Comparison of ENCODE assay signal across 7 mouse cellular contexts in genomic region chr9:42264145-42264544, GRCm38 (mm10). TPM values are rescaled to one million over a fixed set of nuclear protein-coding genes. Genes with fewer than 3 reads are reported as not detected.
DNase-seq lines count a peak whose midpoint lies in the region; ATAC-seq lines count a peak whose summit lies in the region.

TSS of gene Sc5d (minus strand) at chr9:42264256.

- H3K9ac ChIP-seq in midbrain, embryonic 13.5 days (replicated peaks): peak within 1 kb of the TSS; percentile 85

- ATAC-seq in granulocyte monocyte progenitor cell, adult 5-6 weeks (replicated peaks; ENCODE audit: poor library complexity, severe bottlenecking): peak; percentile 100
- ATAC-seq in midbrain, embryonic 13.5 days: peak; percentile 99

- no peaks in the 10 kb centered on the region for H3K27me3 ChIP-seq in embryonic facial prominence, embryonic 10.5 days (replicated peaks; ENCODE audit: low read depth, poor library complexity, severe bottlenecking)
- H3K27me3 ChIP-seq in limb, embryonic 10.5 days (ENCODE audit: low read depth, poor library complexity, severe bottlenecking): no peaks in the 10 kb centered on the region
- H3K27me3 ChIP-seq in midbrain, embryonic 13.5 days: no peaks in the 10 kb centered on the region

- peaks cover 28% of the 10 kb centered on the region for H3K36me3 ChIP-seq in embryonic facial prominence, embryonic 10.5 days (replicated peaks)
- peaks cover 27% of the 10 kb centered on the region for H3K36me3 ChIP-seq in limb, embryonic 10.5 days
- peaks cover 14% of the 10 kb centered on the region for H3K36me3 ChIP-seq in midbrain, embryonic 13.5 days

- peak within 1 kb of the TSS; percentile 64 for H3K4me2 ChIP-seq in midbrain, embryonic 13.5 days (replicated peaks)

- under 1% methylated on average over 49 of the region's 49 CpGs for WGBS in embryonic facial prominence, embryonic 10.5 days
- WGBS in limb, embryonic 10.5 days: under 1% methylated on average over 49 of the region's 49 CpGs
- under 1% methylated on average over 49 of the region's 49 CpGs for WGBS in midbrain, embryonic 13.5 days

- H3K4me1 ChIP-seq in embryonic facial prominence, embryonic 10.5 days: peaks cover 31% of the 10 kb centered on the region
- peaks cover 23% of the 10 kb centered on the region for H3K4me1 ChIP-seq in limb, embryonic 10.5 days
- H3K4me1 ChIP-seq in midbrain, embryonic 13.5 days (replicated peaks): peaks cover 39% of the 10 kb centered on the region

- peak; percentile 96 for DNase-seq in adrenal gland, postnatal 10 days
- DNase-seq in embryonic facial prominence, embryonic 10.5 days (ENCODE audit: low spot score): peak; percentile 94
- DNase-seq in kidney, adult 11 months: peak; percentile 95
- DNase-seq in limb, embryonic 10.5 days (ENCODE audit: low spot score): peak; percentile 92
- peak; percentile 86 for DNase-seq in spleen, adult 12 weeks (ENCODE audit: low spot score)

- H3K9me3 ChIP-seq in embryonic facial prominence, embryonic 10.5 days: no peaks in the 10 kb centered on the region
- H3K9me3 ChIP-seq in limb, embryonic 10.5 days (replicated peaks): no peaks in the 10 kb centered on the region
- H3K9me3 ChIP-seq in midbrain, embryonic 13.5 days: no peaks in the 10 kb centered on the region

- H3K4me3 ChIP-seq in embryonic facial prominence, embryonic 10.5 days: peak within 1 kb of the TSS; percentile 93
- peak within 1 kb of the TSS; percentile 92 for H3K4me3 ChIP-seq in limb, embryonic 10.5 days
- H3K4me3 ChIP-seq in midbrain, embryonic 13.5 days (replicated peaks): peak within 1 kb of the TSS; percentile 72

- peak within 1 kb of the TSS; percentile 94 for H3K27ac ChIP-seq in embryonic facial prominence, embryonic 10.5 days (replicated peaks)
- H3K27ac ChIP-seq in limb, embryonic 10.5 days: peak within 1 kb of the TSS; percentile 95
- H3K27ac ChIP-seq in midbrain, embryonic 13.5 days: peak within 1 kb of the TSS; percentile 91

RNA-seq across cellular contexts. Expression of gene Sc5d, which starts in this region (rescaled TPM):
- total RNA-seq in adrenal gland, postnatal 10 days (2021): 10 to 100 TPM; 33.9 to 44.8 TPM
- polyA plus RNA-seq in embryonic facial prominence, embryonic 10.5 days (2016; fragmentation: Nextera tagmentation; extraction: Ambion mirVana): 57.7 and 58.1 TPM in 2 replicates
- total RNA-seq in granulocyte monocyte progenitor cell, adult 5-6 weeks (2014; fragmentation: Nextera tagmentation): 12.3 and 14.4 TPM in 2 replicates
- 20.1 and 29.9 TPM in 2 replicates for total RNA-seq in granulocyte monocyte progenitor cell, adult 5-6 weeks (2017)
- 56.9 and 63.2 TPM in 2 replicates for polyA plus RNA-seq in limb, embryonic 10.5 days (2016; fragmentation: Nextera tagmentation; extraction: Ambion mirVana)
- polyA plus RNA-seq in midbrain, embryonic 13.5 days (2015; fragmentation: Nextera tagmentation; extraction: Ambion mirVana): 60.7 and 67.2 TPM in 2 replicates

Comparison
In these comparisons a context has a peak if more than half of its experiments do, and no peak if none do; other contexts are left out.
1. Peak in every context shown above with its lines: DNase-seq, ATAC-seq, H3K4me3 ChIP-seq and H3K27ac ChIP-seq.